Mouse (Mus musculus) hindbrain, embryonic 16.5 days (tissue): ENCODE measurements at regions not wholly inside any gene's neighbourhood (a gene's known extent, or its start where the extent isn't known, plus 50 kb on each side); places are given as distances from the start of the nearest gene placed in this dataset.
A peak's percentile ranks its signal among the peaks of the same experiment; 100 is the strongest.

Experiments
- ATAC-seq: fragments of 200-750 bp; cut with Nextera tagmentation; 2 replicates; pipeline ENCODE4 v1.8.0; 2017; ENCODE audit warnings: moderate TSS enrichment, moderate library complexity
- H3K27ac ChIP-seq: fragments of 300-500 bp; sonication (generic); 2 replicates; pipeline ENCODE4 v1.5.1; 2014; ENCODE audit warnings: low read depth, mild to moderate bottlenecking, control low read depth, low read length, moderate library complexity
- H3K27me3 ChIP-seq: fragments of 300-500 bp; sonication (generic); replicated peaks from 2 replicates; pipeline ENCODE4 v1.6.1; 2014; ENCODE audit warnings: low read length; ENCODE audit not compliant: control insufficient read depth, insufficient read depth
- H3K36me3 ChIP-seq: fragments of 300-500 bp; sonication (generic); 2 replicates; pipeline ENCODE4 v1.6.1; 2014; ENCODE audit warnings: mild to moderate bottlenecking, low read length, moderate library complexity, mixed read lengths; ENCODE audit not compliant: control insufficient read depth, insufficient read depth
- H3K4me1 ChIP-seq: fragments of 300-500 bp; sonication (generic); 2 replicates; pipeline ENCODE4 v1.6.1; 2014; ENCODE audit warnings: low read depth, low read length; ENCODE audit not compliant: control insufficient read depth, insufficient read depth
- H3K4me2 ChIP-seq: fragments of 300-500 bp; sonication (generic); 2 replicates; pipeline ENCODE4 v1.6.1; 2014; ENCODE audit warnings: mild to moderate bottlenecking, low read length, control low read depth, moderate library complexity
- H3K4me3 ChIP-seq: fragments of 300-500 bp; sonication (generic); 2 replicates; pipeline ENCODE4 v1.5.1; 2014; ENCODE audit warnings: mild to moderate bottlenecking, low read length, control low read depth, moderate library complexity
- H3K9ac ChIP-seq: fragments of 300-500 bp; sonication (generic); 2 replicates; pipeline ENCODE4 v1.6.1; 2014; ENCODE audit warnings: low read depth, mild to moderate bottlenecking, control low read depth, low read length, moderate library complexity
- H3K9me3 ChIP-seq: fragments of 300-500 bp; sonication (generic); 2 replicates; pipeline ENCODE4 v1.6.1; 2014; ENCODE audit warnings: mild to moderate bottlenecking, low read length, moderate library complexity; ENCODE audit not compliant: control insufficient read depth
- WGBS: fragments of 180-500 bp; shearing (Covaris S2); extraction: QIAGEN DNeasy Blood & Tissue Kit; methylation state at CpG from one replicate; pipeline ENCODE4 v1.1.7; 2014; 5-methylcytosine and 5-hydroxymethylcytosine counted together

GRCm38 (mm10) chr2:166409391-166409790 is 253.9 kb upstream of the Sulf2 start:
- H3K4me2 ChIP-seq = no peak overlapping the region
- H3K9ac ChIP-seq = no peak overlapping the region
- ATAC-seq = no peak
- no peaks in the 10 kb centered on the region for H3K36me3 ChIP-seq
- no peaks in the 10 kb centered on the region; the same call in 1 of the 2 replicates for H3K27me3 ChIP-seq
- no peaks in the 10 kb centered on the region for H3K9me3 ChIP-seq
- H3K27ac ChIP-seq = no peak overlapping the region
- WGBS = 91% methylated on average over 5 of the region's 5 CpGs
- H3K4me1 ChIP-seq = peaks cover 23% of the 10 kb centered on the region
- H3K4me3 ChIP-seq = no peak overlapping the region

GRCm38 (mm10) chr2:166408806-166409205 is 253.3 kb upstream of the Sulf2 start:
- Histone ChIP-seq H3K9ac (no peak overlapping the region), H3K36me3 (no peaks in the 10 kb centered on the region), H3K4me1 (peaks cover 23% of the 10 kb centered on the region), H3K4me2 (no peak overlapping the region), H3K27me3 (no peaks in the 10 kb centered on the region; the same call in 1 of the 2 replicates), H3K9me3 (no peaks in the 10 kb centered on the region), H3K4me3 (no peak overlapping the region), H3K27ac (no peak overlapping the region)
- 95% methylated on average over 4 of the region's 4 CpGs for WGBS
- ATAC-seq = no peak

GRCm38 (mm10) chr2:166408009-166408408 is 252.5 kb upstream of the Sulf2 start:
- Histone ChIP-seq H3K9me3 (no peaks in the 10 kb centered on the region), H3K27me3 (no peaks in the 10 kb centered on the region; the same call in 1 of the 2 replicates), H3K36me3 (no peaks in the 10 kb centered on the region), H3K4me2 (no peak overlapping the region), H3K27ac (no peak overlapping the region), H3K4me3 (no peak overlapping the region), H3K9ac (no peak overlapping the region), H3K4me1 (peaks cover 30% of the 10 kb centered on the region)
- ATAC-seq = no peak
- 46% methylated on average over 16 of the region's 16 CpGs for WGBS

GRCm38 (mm10) chr2:166406826-166407225 is 251.4 kb upstream of the Sulf2 start:
- no peaks in the 10 kb centered on the region; the same call in 1 of the 2 replicates for H3K27me3 ChIP-seq
- no peak overlapping the region for H3K9ac ChIP-seq
- H3K4me3 ChIP-seq = no peak overlapping the region
- H3K4me2 ChIP-seq = no peak overlapping the region
- peak overlapping the region; percentile 20; the same call in 1 of the 2 replicates for H3K27ac ChIP-seq
- no peaks in the 10 kb centered on the region for H3K9me3 ChIP-seq
- no peaks in the 10 kb centered on the region for H3K36me3 ChIP-seq
- H3K4me1 ChIP-seq = peaks cover 20% of the 10 kb centered on the region
- 78% methylated on average over 11 of the region's 11 CpGs for WGBS
- no peak for ATAC-seq

- H3K27ac ChIP-seq = no peak overlapping the region; the same call in 1 of the 2 replicates
- no peaks in the 10 kb centered on the region; the same call in 1 of the 2 replicates for H3K27me3 ChIP-seq
- H3K4me2 ChIP-seq = no peak overlapping the region
- H3K36me3 ChIP-seq = no peaks in the 10 kb centered on the region
- no peaks in the 10 kb centered on the region for H3K9me3 ChIP-seq
- ATAC-seq = peak; percentile 43; the same call in 1 of the 2 replicates
- peaks cover 25% of the 10 kb centered on the region for H3K4me1 ChIP-seq
- 57% methylated on average over 10 of the region's 10 CpGs for WGBS
- no peak overlapping the region for H3K9ac ChIP-seq
- H3K4me3 ChIP-seq = no peak overlapping the region
These were observed 247.9 kb upstream of the Sulf2 start for GRCm38 (mm10) chr2:166403319-166403718.

GRCm38 (mm10) chr2:166401860-166402259 is 246.4 kb upstream of the Sulf2 start:
- ATAC-seq = no peak
- Histone ChIP-seq H3K27me3 (no peaks in the 10 kb centered on the region; the same call in 1 of the 2 replicates), H3K27ac (no peak overlapping the region), H3K9ac (no peak overlapping the region), H3K4me1 (peaks cover 22% of the 10 kb centered on the region), H3K4me2 (no peak overlapping the region), H3K36me3 (no peaks in the 10 kb centered on the region), H3K9me3 (no peaks in the 10 kb centered on the region), H3K4me3 (no peak overlapping the region)
- 96% methylated on average over 3 of the region's 3 CpGs for WGBS

GRCm38 (mm10) chr2:166400304-166400703 is 244.8 kb upstream of the Sulf2 start:
- no peak for ATAC-seq
- H3K27ac ChIP-seq = no peak overlapping the region
- H3K27me3 ChIP-seq = no peaks in the 10 kb centered on the region; the same call in 1 of the 2 replicates
- H3K4me3 ChIP-seq = no peak overlapping the region
- H3K4me2 ChIP-seq = no peak overlapping the region
- H3K36me3 ChIP-seq = no peaks in the 10 kb centered on the region
- peaks cover 13% of the 10 kb centered on the region for H3K4me1 ChIP-seq
- H3K9ac ChIP-seq = no peak overlapping the region
- 61% methylated on average over 10 of the region's 10 CpGs for WGBS
- no peaks in the 10 kb centered on the region for H3K9me3 ChIP-seq

GRCm38 (mm10) chr2:166399140-166399830 is 243.8 kb upstream of the Sulf2 start:
- Histone ChIP-seq H3K4me2 (no peak overlapping the region), H3K9ac (no peak overlapping the region), H3K36me3 (no peaks in the 10 kb centered on the region), H3K9me3 (no peaks in the 10 kb centered on the region), H3K27ac (no peak overlapping the region), H3K4me3 (no peak overlapping the region), H3K27me3 (no peaks in the 10 kb centered on the region; the same call in 1 of the 2 replicates), H3K4me1 (peaks cover 22% of the 10 kb centered on the region)
- 31% methylated on average over 6 of the region's 6 CpGs for WGBS
- ATAC-seq = no peak

- ATAC-seq = no peak
- Histone ChIP-seq H3K9ac (no peak overlapping the region), H3K4me2 (no peak overlapping the region), H3K9me3 (no peaks in the 10 kb centered on the region), H3K36me3 (no peaks in the 10 kb centered on the region), H3K4me1 (peaks cover 24% of the 10 kb centered on the region), H3K27me3 (no peaks in the 10 kb centered on the region; the same call in none of the 2 replicates), H3K27ac (no peak overlapping the region), H3K4me3 (no peak overlapping the region)
- WGBS = 63% methylated on average over 5 of the region's 5 CpGs
These were observed 243.3 kb upstream of the Sulf2 start for GRCm38 (mm10) chr2:166398774-166399139.
